Mouse (Mus musculus): ENCODE measurements around the gene Mmp12. TPM values are rescaled to one million over a fixed set of nuclear protein-coding genes. Genes with fewer than 3 reads are reported as not detected.
A peak's percentile ranks its signal among the peaks of the same experiment; 100 is the strongest.
"Not testable (repeated sequence)": the region's sequence is repeated elsewhere in the genome, so short reads cannot be mapped to it uniquely, and the experiment has no call there.

The Mmp12 gene
- not detected in 2 replicates for total RNA-seq (2017)

- ATAC-seq (replicated peaks in 1 of 2; ENCODE audit: insufficient read depth in 1 of 2, low FRiP score in 2 of 2, low TSS enrichment in 1 of 2, low read depth in 1 of 2, poor library complexity in 2 of 2, severe bottlenecking in 2 of 2) = no peak
These were observed at the start of gene Mmp12 for GRCm38 (mm10) chr9:7344107-7344506. Gene Mmp12 (plus strand): TSS chr9:7344381.

- no peak; a peak in 1 of 4 replicates for ATAC-seq (replicated peaks in 1 of 2; ENCODE audit: insufficient read depth in 1 of 2, low FRiP score in 2 of 2, low TSS enrichment in 1 of 2, low read depth in 1 of 2, poor library complexity in 2 of 2, severe bottlenecking in 2 of 2)
These were observed 12.3 kb upstream of the Mmp12 start for GRCm38 (mm10) chr9:7331847-7332246.

GRCm38 (mm10) chr9:7335766-7336680 lies 8.2 kb upstream of the Mmp12 start:
- 0 out of 4 replicates have a peak, but pooled peaks of 1 of the 2 experiments have one; percentile 27 for ATAC-seq (replicated peaks in 1 of 2; ENCODE audit: insufficient read depth in 1 of 2, low FRiP score in 2 of 2, low TSS enrichment in 1 of 2, low read depth in 1 of 2, poor library complexity in 2 of 2, severe bottlenecking in 2 of 2)

- ATAC-seq (replicated peaks in 1 of 2; ENCODE audit: insufficient read depth in 1 of 2, low FRiP score in 2 of 2, low TSS enrichment in 1 of 2, low read depth in 1 of 2, poor library complexity in 2 of 2, severe bottlenecking in 2 of 2) = peak; percentile 32 to 59; a peak in 3 of 4 replicates
These were observed 7.3 kb upstream of the Mmp12 start for GRCm38 (mm10) chr9:7336740-7337483.

GRCm38 (mm10) chr9:7345513-7345912 lies 1.3 kb downstream of the Mmp12 start:
- no peak for ATAC-seq (replicated peaks in 1 of 2; ENCODE audit: insufficient read depth in 1 of 2, low FRiP score in 2 of 2, low TSS enrichment in 1 of 2, low read depth in 1 of 2, poor library complexity in 2 of 2, severe bottlenecking in 2 of 2)

- no peak for ATAC-seq (replicated peaks in 1 of 2; ENCODE audit: insufficient read depth in 1 of 2, low FRiP score in 2 of 2, low TSS enrichment in 1 of 2, low read depth in 1 of 2, poor library complexity in 2 of 2, severe bottlenecking in 2 of 2)
These were observed 10.4 kb downstream of the Mmp12 start for GRCm38 (mm10) chr9:7354535-7354934.

GRCm38 (mm10) chr9:7387947-7388346 lies 43.8 kb downstream of the Mmp12 start, which contains the start of gene Mmp1b:
Gene Mmp1b (minus strand): TSS chr9:7388047.
- no peak for ATAC-seq (replicated peaks in 1 of 2; ENCODE audit: insufficient read depth in 1 of 2, low FRiP score in 2 of 2, low TSS enrichment in 1 of 2, low read depth in 1 of 2, poor library complexity in 2 of 2, severe bottlenecking in 2 of 2)

- ATAC-seq (replicated peaks in 1 of 2; ENCODE audit: insufficient read depth in 1 of 2, low FRiP score in 2 of 2, low TSS enrichment in 1 of 2, low read depth in 1 of 2, poor library complexity in 2 of 2, severe bottlenecking in 2 of 2) = not testable (repeated sequence)
These were observed 52.4 kb downstream of the Mmp12 start for GRCm38 (mm10) chr9:7396556-7396955.

Other genes starting within 250 kb of the Mmp12 start
- gene Dync2h1, start 159.9 kb upstream of the Mmp12 start, total RNA-seq (2017) = 10.7 and 12.5 TPM in 2 replicates
- gene Dcun1d5, start 159.9 kb upstream of the Mmp12 start, total RNA-seq (2017) = 90.4 and 94.7 TPM in 2 replicates
- gene Mmp13, start 71.9 kb upstream of the Mmp12 start, total RNA-seq (2017) = not detected in 2 replicates
- not detected in 2 replicates for gene Mmp1b, start 43.7 kb downstream of the Mmp12 start, total RNA-seq (2017)
- not detected in 2 replicates for gene Mmp3, start 101.4 kb downstream of the Mmp12 start, total RNA-seq (2017)
- gene Mmp10, start 158.0 kb downstream of the Mmp12 start, total RNA-seq (2017) = not detected in 2 replicates
- 48.4 and 79.7 TPM in 2 replicates for gene Mmp8, start 214.1 kb downstream of the Mmp12 start, total RNA-seq (2017)
- not detected in 2 replicates for gene Mmp27, start 227.0 kb downstream of the Mmp12 start, total RNA-seq (2017)